Mouse (Mus musculus) CH12.LX (cell line): Measurements from ENCODE around the gene Mesp2. TPM values are rescaled to one million over a fixed set of nuclear protein-coding genes. Genes with fewer than 3 reads are reported as not detected.

ENCODE experiments used
- DNase-seq: peaks from one replicate; pipeline ENCODE4 v3.0.0-alpha.2; 2013; ENCODE audit errors: extremely low read depth
- H3K27ac ChIP-seq: 2 replicates; pipeline ENCODE4 v1.5.1; 2012; ENCODE audit warnings: low read depth, mild to moderate bottlenecking, control low read depth, moderate library complexity; ENCODE audit not compliant: insufficient read depth
- H3K27me3 ChIP-seq: replicated peaks from 2 replicates; pipeline ENCODE3; 2012; ENCODE audit warnings: inconsistent platforms
- H3K36me3 ChIP-seq, 2 experiments: replicated peaks in 1 of 2; 2 replicates each; pipeline versions ENCODE3 to v1.6.1; 2012; ENCODE audit warnings: inconsistent platforms in 1 of 2, low read length in 1 of 2, mild to moderate bottlenecking in 1 of 2, mixed read lengths in 1 of 2, moderate library complexity in 1 of 2; ENCODE audit not compliant: control insufficient read depth in 1 of 2, insufficient read depth in 1 of 2
- H3K4me1 ChIP-seq, 2 experiments: 2 replicates each; pipeline ENCODE4 v1.6.1; 2012; ENCODE audit warnings: inconsistent platforms in 1 of 2, moderate library complexity in 1 of 2; ENCODE audit not compliant: insufficient read depth in 2 of 2, control insufficient read depth in 1 of 2
- H3K4me2 ChIP-seq: 2 replicates; pipeline ENCODE4 v1.6.1; 2012; ENCODE audit warnings: low read depth, mild to moderate bottlenecking, control low read depth; ENCODE audit not compliant: poor library complexity, insufficient read depth, severe bottlenecking
- H3K4me3 ChIP-seq, 3 experiments: fragments of 150-350 bp in 1 of 3; sonication (generic) in 1 of 3; replicated peaks in 1 of 3; 2 replicates each; pipeline versions ENCODE3 to v1.5.1; 2011 to 2012; ENCODE audit warnings: low read depth in 2 of 3, low read length in 2 of 3, mild to moderate bottlenecking in 2 of 3, moderate library complexity in 2 of 3, control low read depth in 1 of 3, improper control_type of control experiment in 1 of 3, inconsistent platforms in 1 of 3, mixed read lengths in 1 of 3; ENCODE audit not compliant: poor library complexity in 1 of 3
- H3K79me2 ChIP-seq: replicated peaks from 2 replicates; pipeline ENCODE4 v1.6.1; 2012; ENCODE audit warnings: mild to moderate bottlenecking, moderate library complexity; ENCODE audit not compliant: control insufficient read depth, poor library complexity, insufficient read depth, severe bottlenecking; ENCODE audit errors: extremely low read depth
- H3K9ac ChIP-seq: 2 replicates; pipeline ENCODE4 v1.6.1; 2012; ENCODE audit warnings: low read depth, mild to moderate bottlenecking, control low read depth, moderate library complexity; ENCODE audit not compliant: insufficient read depth
- H3K9me3 ChIP-seq: replicated peaks from 2 replicates; pipeline ENCODE3; 2012; ENCODE audit warnings: low read length, inconsistent platforms, mixed read lengths
- CHD2 ChIP-seq: IDR thresholded peaks from 2 replicates; pipeline ENCODE4 v1.6.1; 2011; ENCODE audit warnings: low read length, improper control_type of control experiment
- E2F4 ChIP-seq: IDR thresholded peaks from 2 replicates; pipeline ENCODE4 v1.6.1; 2011; ENCODE audit warnings: low read depth, low read length, improper control_type of control experiment; ENCODE audit not compliant: insufficient replicate concordance
- ELF1 ChIP-seq: IDR thresholded peaks from 2 replicates; pipeline ENCODE4 v1.6.1; 2014; ENCODE audit warnings: low read depth, mild to moderate bottlenecking, inconsistent platforms, low read length, improper control_type of control experiment
- EP300 ChIP-seq: IDR thresholded peaks from 2 replicates; pipeline ENCODE4 v1.6.1; 2011; ENCODE audit warnings: low read length, improper control_type of control experiment
- ETS1 ChIP-seq: conservative IDR thresholded peaks from 2 replicates; pipeline ENCODE4 v1.6.1; 2012; ENCODE audit warnings: low read depth, mild to moderate bottlenecking, inconsistent platforms, low read length, improper control_type of control experiment, moderate library complexity
- GABPA ChIP-seq: IDR thresholded peaks from 2 replicates; pipeline ENCODE4 v1.6.1; 2012; ENCODE audit warnings: low read depth, low read length, improper control_type of control experiment, inconsistent platforms; ENCODE audit not compliant: insufficient replicate concordance
- HCFC1 ChIP-seq: IDR thresholded peaks from 2 replicates; pipeline ENCODE4 v1.6.1; 2012; ENCODE audit warnings: low read depth, mild to moderate bottlenecking, inconsistent platforms, low read length, improper control_type of control experiment
- JUN ChIP-seq: IDR thresholded peaks from 2 replicates; pipeline ENCODE4 v1.6.1; 2011; ENCODE audit warnings: low read depth, mild to moderate bottlenecking, low read length, improper control_type of control experiment, moderate library complexity; ENCODE audit not compliant: insufficient read depth
- JUND ChIP-seq: conservative IDR thresholded peaks from 2 replicates; pipeline ENCODE4 v1.6.1; 2011; ENCODE audit warnings: low read depth, low read length, improper control_type of control experiment
- KAT2A ChIP-seq: IDR thresholded peaks from 2 replicates; pipeline ENCODE4 v1.6.1; 2012; ENCODE audit warnings: low read length, improper control_type of control experiment, inconsistent platforms; ENCODE audit not compliant: insufficient replicate concordance
- MAX ChIP-seq: IDR thresholded peaks from 2 replicates; pipeline ENCODE4 v1.6.1; 2011; ENCODE audit warnings: low read length, improper control_type of control experiment
- MAZ ChIP-seq: IDR thresholded peaks from 2 replicates; pipeline ENCODE4 v1.6.1; 2012; ENCODE audit warnings: low read depth, mild to moderate bottlenecking, inconsistent platforms, low read length, improper control_type of control experiment, moderate library complexity
- MEF2A ChIP-seq: IDR thresholded peaks from 2 replicates; pipeline ENCODE4 v1.6.1; 2014; ENCODE audit warnings: low read depth, mild to moderate bottlenecking, inconsistent platforms, low read length, improper control_type of control experiment, borderline replicate concordance
- MXI1 ChIP-seq: IDR thresholded peaks from 2 replicates; pipeline ENCODE4 v1.6.1; 2011; ENCODE audit warnings: mild to moderate bottlenecking, low read depth, low read length, improper control_type of control experiment
- NELFE ChIP-seq: IDR thresholded peaks from 2 replicates; pipeline ENCODE4 v1.6.1; 2011; ENCODE audit warnings: low read depth, low read length, improper control_type of control experiment
- NRF1 ChIP-seq: IDR thresholded peaks from 2 replicates; pipeline ENCODE4 v1.6.1; 2014; ENCODE audit warnings: low read depth, mild to moderate bottlenecking, inconsistent platforms, low read length, improper control_type of control experiment, moderate library complexity
- PAX5 ChIP-seq: IDR thresholded peaks from 2 replicates; pipeline ENCODE4 v1.6.1; 2012; ENCODE audit warnings: low read length, inconsistent platforms, mixed read lengths
- POLR2AphosphoS2 ChIP-seq: IDR thresholded peaks from 2 replicates; pipeline ENCODE4 v1.6.1; 2011; ENCODE audit warnings: low read depth, low read length, improper control_type of control experiment
- TBP ChIP-seq: conservative IDR thresholded peaks from 2 replicates; pipeline ENCODE4 v1.6.1; 2011; ENCODE audit warnings: low read depth, low read length, improper control_type of control experiment
- TCF12 ChIP-seq: IDR thresholded peaks from 2 replicates; pipeline ENCODE4 v1.6.1; 2014; ENCODE audit warnings: low read depth, mild to moderate bottlenecking, inconsistent platforms, low read length, improper control_type of control experiment
- USF2 ChIP-seq: conservative IDR thresholded peaks from 2 replicates; pipeline ENCODE4 v1.6.1; 2011; ENCODE audit warnings: low read depth, low read length, improper control_type of control experiment
- ZMIZ1 ChIP-seq: IDR thresholded peaks from 2 replicates; pipeline ENCODE4 v1.6.1; 2012; ENCODE audit warnings: low read depth, mild to moderate bottlenecking, inconsistent platforms, low read length, improper control_type of control experiment
- ZNF384 ChIP-seq: IDR thresholded peaks from 2 replicates; pipeline ENCODE4 v1.6.1; 2012; ENCODE audit warnings: low read depth, low read length, improper control_type of control experiment, inconsistent platforms
- dilution Hi-C: fragments of 300-500 bp; cut with MboI; formaldehyde crosslinking; loops from 2 replicates; pipeline ENCODE4 v1.14.3; 2020; ENCODE audit warnings: low sequenced_read_pairs; ENCODE audit not compliant: extremely low pct_unique_long_range_greater_than_20kb, extremely low pct_ligation_motif_present
- in situ Hi-C: fragments of 300-500 bp; cut with MboI; formaldehyde crosslinking; loops from 3 replicates; pipeline ENCODE4 v1.14.3; 2019; ENCODE audit warnings: low sequenced_read_pairs, low pct_ligation_motif_present, low pct_unique_long_range_greater_than_20kb, mixed read lengths
- polyA plus RNA-seq: library from polyadenylated mRNA; unstranded; fragments of >175 nt; gene quantifications from 2 replicates; pipeline ENCODE4 v1.2.1, GENCODE M21; 2012; ENCODE audit warnings: low read depth; ENCODE audit not compliant: insufficient read length
- total RNA-seq, 2 experiments: library from RNA; depleted of rRNA; stranded (reverse); fragments of 300-350 nt in 1 of 2; fragments of >200 nt in 1 of 2; gene quantifications; 2 replicates each; pipeline ENCODE4 v1.2.3; 2012 to 2014

Mesp2 gene
- total and polyA plus RNA-seq, 3 experiments = not detected

DNA sequence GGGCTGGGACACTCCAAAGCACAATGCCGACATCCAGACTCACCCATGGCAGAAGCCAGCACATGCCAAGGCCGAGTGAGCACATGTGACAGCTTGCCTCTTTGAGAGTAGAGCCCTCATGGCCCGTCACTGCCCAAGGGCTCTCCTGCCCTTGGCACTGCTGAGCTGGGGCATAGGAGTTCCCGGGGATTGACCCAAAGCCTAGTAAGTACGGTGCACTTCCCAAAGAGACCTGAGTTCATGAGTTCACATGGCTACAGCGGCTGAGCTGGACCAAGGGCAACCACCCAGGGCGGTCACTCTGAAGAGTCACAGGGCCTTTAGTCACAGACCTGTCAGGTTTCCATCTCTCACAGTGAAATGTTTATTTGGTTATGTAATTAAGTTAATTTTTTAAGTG lies 2.0 kb upstream of the Mesp2 start:
- H3K36me3 ChIP-seq = no peaks in the 10 kb centered on the region
- H3K9me3 ChIP-seq = no peaks in the 10 kb centered on the region
- no peaks in the 10 kb centered on the region for H3K79me2 ChIP-seq
- no peaks in the 10 kb centered on the region for H3K4me1 ChIP-seq
- H3K9ac ChIP-seq = no peak overlapping the region
- no peak overlapping the region for H3K4me2 ChIP-seq
- H3K4me3 ChIP-seq = no peak overlapping the region
- in situ Hi-C loops (no loop called here), dilution Hi-C loops (no loop called here)
- no peak for TF ChIP-seq ZMIZ1
- TF ChIP-seq MAX = no peak
- no peak for TF ChIP-seq JUND
- no peak for TF ChIP-seq ELF1
- no peak for TF ChIP-seq HCFC1
- no peak for TF ChIP-seq USF2
- TF ChIP-seq MAZ = no peak
- TF ChIP-seq MEF2A = no peak
- no peak overlapping the region for H3K27ac ChIP-seq
- H3K27me3 ChIP-seq = peaks cover 4% of the 10 kb centered on the region
- DNase-seq = no peak

DNA sequence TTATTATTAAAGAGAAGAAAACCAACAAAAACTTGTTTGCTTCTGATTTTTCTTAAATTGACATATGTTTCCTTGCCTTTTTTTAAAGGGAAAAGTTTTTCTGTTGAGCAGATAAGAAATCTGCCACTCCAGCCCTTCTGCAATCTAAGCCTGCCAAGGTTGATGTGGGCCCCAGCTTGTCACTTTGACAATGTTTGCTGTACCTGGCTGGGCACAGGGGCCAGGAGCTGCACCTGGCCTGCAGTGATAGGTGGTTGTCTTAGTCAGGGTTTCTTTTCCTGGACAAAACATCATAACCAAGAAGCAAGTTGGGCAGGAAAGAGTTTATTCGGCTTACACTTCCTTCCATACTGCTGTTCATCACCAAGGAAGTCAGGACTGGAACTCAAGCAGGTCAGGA lies 2.9 kb downstream of the Mesp2 start:
- H3K4me1 ChIP-seq = no peaks in the 10 kb centered on the region
- peaks cover 9% of the 10 kb centered on the region for H3K27me3 ChIP-seq
- no peaks in the 10 kb centered on the region for H3K79me2 ChIP-seq
- dilution Hi-C loops = no loop called here
- H3K9me3 ChIP-seq = no peaks in the 10 kb centered on the region
- H3K4me3 ChIP-seq = no peak overlapping the region
- in situ Hi-C loops = no loop called here
- H3K4me2 ChIP-seq = no peak overlapping the region
- H3K9ac ChIP-seq = no peak overlapping the region
- DNase-seq = no peak
- no peak for TF ChIP-seq USF2
- TF ChIP-seq MAZ = no peak
- no peak for TF ChIP-seq TCF12
- TF ChIP-seq NELFE = no peak
- TF ChIP-seq EP300 = no peak
- no peak for TF ChIP-seq PAX5
- TF ChIP-seq GABPA = no peak
- TF ChIP-seq MXI1 = no peak
- TF ChIP-seq E2F4 = no peak
- no peak for TF ChIP-seq NRF1
- no peak for TF ChIP-seq CHD2
- TF ChIP-seq JUN = no peak
- TF ChIP-seq JUND = no peak
- no peak for TF ChIP-seq KAT2A
- TF ChIP-seq ZMIZ1 = no peak
- no peak for TF ChIP-seq MAX
- TF ChIP-seq POLR2AphosphoS2 = no peak
- no peak for TF ChIP-seq ZNF384
- TF ChIP-seq TBP = no peak
- no peak for TF ChIP-seq ETS1
- no peak overlapping the region for H3K27ac ChIP-seq
- H3K36me3 ChIP-seq = no peaks in the 10 kb centered on the region
